Mouse (Mus musculus): ENCODE measurements at regions not wholly inside any gene's neighbourhood (a gene's known extent, or its start where the extent isn't known, plus 50 kb on each side); places are given as distances from the start of the nearest gene placed in this dataset.

GRCm38 (mm10) chr1:64254673-64255072, 132.6 kb upstream of the Klf7 start:
- dilution Hi-C loops (cut with MboI; ENCODE audit: extremely low pct_ligation_motif_present, extremely low pct_unique_long_range_greater_than_20kb, low sequenced_read_pairs): no loop called here
- no peak overlapping the region for H3K4me3 ChIP-seq (replicated peaks in 1 of 3; ENCODE audit: low read depth in 2 of 3, low read length in 2 of 3, poor library complexity in 1 of 3)

GRCm38 (mm10) chr1:64253996-64254395, 131.9 kb upstream of the Klf7 start:
- dilution Hi-C loops (cut with MboI; ENCODE audit: extremely low pct_ligation_motif_present, extremely low pct_unique_long_range_greater_than_20kb, low sequenced_read_pairs) (no loop called here), in situ Hi-C loops (cut with MboI; ENCODE audit: low pct_ligation_motif_present, low pct_unique_long_range_greater_than_20kb, low sequenced_read_pairs) (no loop called here)
- H3K27ac ChIP-seq (ENCODE audit: insufficient read depth, low read depth): no peak overlapping the region

More at GRCm38 (mm10) chr1:64254673-64255072, 132.6 kb upstream of the Klf7 start:
- in situ Hi-C loops (cut with MboI; ENCODE audit: low pct_ligation_motif_present, low pct_unique_long_range_greater_than_20kb, low sequenced_read_pairs): no loop called here
- no peaks in the 10 kb centered on the region for H3K27me3 ChIP-seq (replicated peaks)
- H3K27ac ChIP-seq (ENCODE audit: insufficient read depth, low read depth): no peak overlapping the region
- H3K9me3 ChIP-seq (replicated peaks; ENCODE audit: low read length): no peaks in the 10 kb centered on the region
- H3K36me3 ChIP-seq (replicated peaks in 1 of 2; ENCODE audit: control insufficient read depth in 1 of 2, insufficient read depth in 1 of 2, low read length in 1 of 2): no peaks in the 10 kb centered on the region
- no peak overlapping the region for H3K9ac ChIP-seq (ENCODE audit: insufficient read depth, low read depth)
- no peaks in the 10 kb centered on the region for H3K79me2 ChIP-seq (replicated peaks; ENCODE audit: control insufficient read depth, extremely low read depth, insufficient read depth, poor library complexity, severe bottlenecking)
- TF ChIP-seq CHD1 (IDR thresholded peaks at IDR 0.05; ENCODE audit: low read depth, low read length) (no peak), ZNF384 (IDR thresholded peaks at IDR 0.05; ENCODE audit: low read depth, low read length) (no peak), ZMIZ1 (IDR thresholded peaks at IDR 0.05; ENCODE audit: low read depth, low read length) (no peak), E2F4 (IDR thresholded peaks at IDR 0.05; ENCODE audit: insufficient replicate concordance, low read depth, low read length) (no peak), JUND (conservative IDR thresholded peaks at IDR 0.05; ENCODE audit: low read depth, low read length) (no peak), SIN3A (IDR thresholded peaks at IDR 0.05; ENCODE audit: low read length) (no peak), ZC3H11A (IDR thresholded peaks at IDR 0.05; ENCODE audit: low read depth, low read length) (no peak), NRF1 (IDR thresholded peaks at IDR 0.05; ENCODE audit: low read depth, low read length) (no peak), ETS1 (conservative IDR thresholded peaks at IDR 0.05; ENCODE audit: low read depth, low read length) (no peak), UBTF (IDR thresholded peaks at IDR 0.05; ENCODE audit: low read depth, low read length) (no peak), RCOR1 (conservative IDR thresholded peaks at IDR 0.05; ENCODE audit: low read depth, low read length) (no peak), MYC (IDR thresholded peaks at IDR 0.05; ENCODE audit: low read depth, low read length) (no peak), BHLHE40 (IDR thresholded peaks at IDR 0.05; ENCODE audit: low read depth, low read length) (no peak), CHD2 (IDR thresholded peaks at IDR 0.05; ENCODE audit: low read length) (no peak), PAX5 (IDR thresholded peaks at IDR 0.05; ENCODE audit: low read length) (no peak), MXI1 (IDR thresholded peaks at IDR 0.05; ENCODE audit: low read depth, low read length) (no peak)
- no peaks in the 10 kb centered on the region for H3K4me1 ChIP-seq (ENCODE audit: control insufficient read depth in 1 of 2, insufficient read depth in 2 of 2)
- H3K4me2 ChIP-seq (ENCODE audit: insufficient read depth, low read depth, poor library complexity, severe bottlenecking): no peak overlapping the region
- no peak for DNase-seq (ENCODE audit: extremely low read depth)

More at GRCm38 (mm10) chr1:64253996-64254395, 131.9 kb upstream of the Klf7 start:
- DNase-seq (ENCODE audit: extremely low read depth): no peak
- no peaks in the 10 kb centered on the region for H3K79me2 ChIP-seq (replicated peaks; ENCODE audit: control insufficient read depth, extremely low read depth, insufficient read depth, poor library complexity, severe bottlenecking)
- H3K4me3 ChIP-seq (replicated peaks in 1 of 3; ENCODE audit: low read depth in 2 of 3, low read length in 2 of 3, poor library complexity in 1 of 3): no peak overlapping the region
- H3K27me3 ChIP-seq (replicated peaks): no peaks in the 10 kb centered on the region
- no peak overlapping the region for H3K4me2 ChIP-seq (ENCODE audit: insufficient read depth, low read depth, poor library complexity, severe bottlenecking)
- no peaks in the 10 kb centered on the region for H3K4me1 ChIP-seq (ENCODE audit: control insufficient read depth in 1 of 2, insufficient read depth in 2 of 2)
- no peaks in the 10 kb centered on the region for H3K9me3 ChIP-seq (replicated peaks; ENCODE audit: low read length)
- no peaks in the 10 kb centered on the region for H3K36me3 ChIP-seq (replicated peaks in 1 of 2; ENCODE audit: control insufficient read depth in 1 of 2, insufficient read depth in 1 of 2, low read length in 1 of 2)
- no peak overlapping the region for H3K9ac ChIP-seq (ENCODE audit: insufficient read depth, low read depth)
- no peak for TF ChIP-seq CHD2 (IDR thresholded peaks at IDR 0.05; ENCODE audit: low read length)
- no peak for TF ChIP-seq POLR2AphosphoS2 (IDR thresholded peaks at IDR 0.05; ENCODE audit: low read depth, low read length)
- no peak for TF ChIP-seq ELF1 (IDR thresholded peaks at IDR 0.05; ENCODE audit: low read depth, low read length)
- no peak for TF ChIP-seq JUN (IDR thresholded peaks at IDR 0.05; ENCODE audit: insufficient read depth, low read depth, low read length)
- no peak for TF ChIP-seq ZNF384 (IDR thresholded peaks at IDR 0.05; ENCODE audit: low read depth, low read length)
- no peak for TF ChIP-seq GABPA (IDR thresholded peaks at IDR 0.05; ENCODE audit: insufficient replicate concordance, low read depth, low read length)
- no peak for TF ChIP-seq UBTF (IDR thresholded peaks at IDR 0.05; ENCODE audit: low read depth, low read length)
- no peak for TF ChIP-seq POLR2A (IDR thresholded peaks at IDR 0.05; ENCODE audit: low read depth, low read length)
- no peak for TF ChIP-seq RCOR1 (conservative IDR thresholded peaks at IDR 0.05; ENCODE audit: low read depth, low read length)

Measured in CH12.LX (cell line).